Mouse (Mus musculus): ENCODE results near the gene Acot5. TPM values are rescaled to one million over a fixed set of nuclear protein-coding genes. Genes with fewer than 3 reads are reported as not detected.
"Not testable (repeated sequence)": the region's sequence is repeated elsewhere in the genome, so short reads cannot be mapped to it uniquely, and the experiment has no call there.

Acot5 gene
- polyA plus RNA-seq, 1 experiment, result not detected

GRCm38 (mm10) chr12:84032854-84033253 lies 36.3 kb upstream of the Acot5 start:
- TF ChIP-seq POLR2A (IDR thresholded peaks at IDR 0.05; ENCODE audit: control insufficient read depth, low read depth, low read length) (no peak), CTCF (IDR thresholded peaks at IDR 0.05; ENCODE audit: control insufficient read depth, insufficient read depth, insufficient replicate concordance, low read depth, low read length) (no peak)
- H3K27me3 ChIP-seq (ENCODE audit: control insufficient read depth, insufficient read depth, low read length), result no peaks in the 10 kb centered on the region
- no peaks in the 10 kb centered on the region for H3K4me1 ChIP-seq (ENCODE audit: control insufficient read depth, insufficient read depth, low read length)
- no peak overlapping the region for H3K4me3 ChIP-seq (ENCODE audit: control insufficient read depth, low read depth, low read length)
- H3K36me3 ChIP-seq (ENCODE audit: control insufficient read depth, insufficient read depth, low read length), result no peaks in the 10 kb centered on the region
- H3K27ac ChIP-seq (ENCODE audit: control insufficient read depth, insufficient read depth, low read depth, low read length), result no peak overlapping the region

GRCm38 (mm10) chr12:84033302-84033701 lies 35.8 kb upstream of the Acot5 start:
- not testable (repeated sequence) for H3K27me3 ChIP-seq (ENCODE audit: control insufficient read depth, insufficient read depth, low read length); H3K36me3 ChIP-seq (ENCODE audit: control insufficient read depth, insufficient read depth, low read length); H3K4me3 ChIP-seq (ENCODE audit: control insufficient read depth, low read depth, low read length); H3K27ac ChIP-seq (ENCODE audit: control insufficient read depth, insufficient read depth, low read depth, low read length); H3K4me1 ChIP-seq (ENCODE audit: control insufficient read depth, insufficient read depth, low read length)

- H3K27ac ChIP-seq (ENCODE audit: control insufficient read depth, insufficient read depth, low read depth, low read length), result no peak overlapping the region
- no peak for TF ChIP-seq POLR2A (IDR thresholded peaks at IDR 0.05; ENCODE audit: control insufficient read depth, low read depth, low read length)
- no peak for TF ChIP-seq CTCF (IDR thresholded peaks at IDR 0.05; ENCODE audit: control insufficient read depth, insufficient read depth, insufficient replicate concordance, low read depth, low read length)
- H3K36me3 ChIP-seq (ENCODE audit: control insufficient read depth, insufficient read depth, low read length), result no peaks in the 10 kb centered on the region
- H3K4me3 ChIP-seq (ENCODE audit: control insufficient read depth, low read depth, low read length), result no peak overlapping the region
- peaks cover 5% of the 10 kb centered on the region for H3K4me1 ChIP-seq (ENCODE audit: control insufficient read depth, insufficient read depth, low read length)
- no peaks in the 10 kb centered on the region for H3K27me3 ChIP-seq (ENCODE audit: control insufficient read depth, insufficient read depth, low read length)
These were observed 35.0 kb upstream of the Acot5 start for GRCm38 (mm10) chr12:84034108-84034507.

GRCm38 (mm10) chr12:84038241-84038640 lies 30.9 kb upstream of the Acot5 start, which contains the start of gene Acot4:
Gene Acot4, plus strand, starts transcription at chr12:84038379.
- H3K27me3 ChIP-seq (ENCODE audit: control insufficient read depth, insufficient read depth, low read length); H3K36me3 ChIP-seq (ENCODE audit: control insufficient read depth, insufficient read depth, low read length); H3K27ac ChIP-seq (ENCODE audit: control insufficient read depth, insufficient read depth, low read depth, low read length); H3K4me1 ChIP-seq (ENCODE audit: control insufficient read depth, insufficient read depth, low read length): not testable (repeated sequence)
- peak within 1 kb of the TSS; percentile 61 for H3K4me3 ChIP-seq (ENCODE audit: control insufficient read depth, low read depth, low read length)

- not testable (repeated sequence) for H3K27ac ChIP-seq (ENCODE audit: control insufficient read depth, insufficient read depth, low read depth, low read length); H3K4me1 ChIP-seq (ENCODE audit: control insufficient read depth, insufficient read depth, low read length); H3K27me3 ChIP-seq (ENCODE audit: control insufficient read depth, insufficient read depth, low read length); H3K36me3 ChIP-seq (ENCODE audit: control insufficient read depth, insufficient read depth, low read length)
- H3K4me3 ChIP-seq (ENCODE audit: control insufficient read depth, low read depth, low read length), result peak within 1 kb of the TSS; percentile 61
These were observed 30.4 kb upstream of the Acot5 start, which contains the start of gene Gm49366 for GRCm38 (mm10) chr12:84038691-84039111. Gene Gm49366, plus strand, starts transcription at chr12:84038935.

GRCm38 (mm10) chr12:84042248-84042647 lies 26.9 kb upstream of the Acot5 start:
- TF ChIP-seq POLR2A (IDR thresholded peaks at IDR 0.05; ENCODE audit: control insufficient read depth, low read depth, low read length), result no peak
- Histone ChIP-seq H3K36me3 (ENCODE audit: control insufficient read depth, insufficient read depth, low read length) (no peaks in the 10 kb centered on the region), H3K4me1 (ENCODE audit: control insufficient read depth, insufficient read depth, low read length) (peaks cover 5% of the 10 kb centered on the region), H3K4me3 (ENCODE audit: control insufficient read depth, low read depth, low read length) (no peak overlapping the region), H3K27ac (ENCODE audit: control insufficient read depth, insufficient read depth, low read depth, low read length) (no peak overlapping the region), H3K27me3 (ENCODE audit: control insufficient read depth, insufficient read depth, low read length) (no peaks in the 10 kb centered on the region)

- Histone ChIP-seq H3K4me1 (ENCODE audit: control insufficient read depth, insufficient read depth, low read length) (no peaks in the 10 kb centered on the region; the same call in 1 of the 2 replicates), H3K27ac (ENCODE audit: control insufficient read depth, insufficient read depth, low read depth, low read length) (no peak overlapping the region), H3K27me3 (ENCODE audit: control insufficient read depth, insufficient read depth, low read length) (no peaks in the 10 kb centered on the region), H3K4me3 (ENCODE audit: control insufficient read depth, low read depth, low read length) (no peak overlapping the region), H3K36me3 (ENCODE audit: control insufficient read depth, insufficient read depth, low read length) (no peaks in the 10 kb centered on the region)
- no peak for TF ChIP-seq CTCF (IDR thresholded peaks at IDR 0.05; ENCODE audit: control insufficient read depth, insufficient read depth, insufficient replicate concordance, low read depth, low read length)
- no peak for TF ChIP-seq POLR2A (IDR thresholded peaks at IDR 0.05; ENCODE audit: control insufficient read depth, low read depth, low read length)
These were observed 25.1 kb upstream of the Acot5 start for GRCm38 (mm10) chr12:84044045-84044444.

- H3K27ac ChIP-seq (ENCODE audit: control insufficient read depth, insufficient read depth, low read depth, low read length), result no peak overlapping the region
- H3K4me3 ChIP-seq (ENCODE audit: control insufficient read depth, low read depth, low read length), result no peak overlapping the region
- H3K27me3 ChIP-seq (ENCODE audit: control insufficient read depth, insufficient read depth, low read length), result no peaks in the 10 kb centered on the region
- no peak for TF ChIP-seq POLR2A (IDR thresholded peaks at IDR 0.05; ENCODE audit: control insufficient read depth, low read depth, low read length)
- TF ChIP-seq CTCF (IDR thresholded peaks at IDR 0.05; ENCODE audit: control insufficient read depth, insufficient read depth, insufficient replicate concordance, low read depth, low read length), result no peak
- no peaks in the 10 kb centered on the region for H3K36me3 ChIP-seq (ENCODE audit: control insufficient read depth, insufficient read depth, low read length)
- H3K4me1 ChIP-seq (ENCODE audit: control insufficient read depth, insufficient read depth, low read length), result no peaks in the 10 kb centered on the region
These were observed 22.2 kb upstream of the Acot5 start for GRCm38 (mm10) chr12:84046906-84047305.

GRCm38 (mm10) chr12:84050744-84051143 lies 18.4 kb upstream of the Acot5 start:
- H3K36me3 ChIP-seq (ENCODE audit: control insufficient read depth, insufficient read depth, low read length); H3K27ac ChIP-seq (ENCODE audit: control insufficient read depth, insufficient read depth, low read depth, low read length); H3K4me3 ChIP-seq (ENCODE audit: control insufficient read depth, low read depth, low read length): not testable (repeated sequence)

More at GRCm38 (mm10) chr12:84050744-84051143, 18.4 kb upstream of the Acot5 start:
- not testable (repeated sequence) for H3K4me1 ChIP-seq (ENCODE audit: control insufficient read depth, insufficient read depth, low read length); H3K27me3 ChIP-seq (ENCODE audit: control insufficient read depth, insufficient read depth, low read length)
